Mouse (Mus musculus): Measurements from ENCODE around the gene Igsf23.

DNA sequence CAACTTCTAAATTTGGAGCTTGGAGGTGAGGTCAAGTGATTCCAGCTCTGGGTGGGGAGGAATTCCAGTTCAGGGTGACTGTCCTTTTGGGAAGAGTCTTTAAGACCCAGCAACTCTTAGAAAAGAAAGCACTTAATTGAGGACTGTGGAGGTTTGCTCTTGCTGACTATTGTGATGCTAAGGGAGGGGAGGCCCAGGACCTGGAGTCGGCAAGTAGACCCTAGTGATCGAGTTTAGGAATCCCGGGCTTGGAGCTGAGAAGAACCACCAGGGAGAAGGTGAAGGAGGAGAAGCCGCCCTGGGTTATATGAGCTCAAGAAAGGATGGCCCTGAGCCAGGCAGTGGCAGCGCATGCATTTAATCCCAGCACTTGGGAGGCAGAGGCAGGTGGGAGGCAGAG, 22.1 kb downstream of the Igsf23 start:
- TF ChIP-seq POLR2A (IDR thresholded peaks at IDR 0.05; ENCODE audit: low read depth, low read length) (no peak), CTCF (IDR thresholded peaks at IDR 0.05; ENCODE audit: borderline replicate concordance, insufficient read depth, low read length) (no peak)
